Mouse (Mus musculus) cerebellum, postnatal 4 days (tissue): ENCODE results near the gene Foxb2.

Source experiments
- DNase-seq, 2 experiments: peaks; one replicate each; pipeline ENCODE4 v3.0.0; 2022; ENCODE audit warnings: low spot score in 2 of 2, mixed read lengths in 1 of 2

Foxb2 gene

GRCm38 (mm10) chr19:16825228-16825627 is 48.4 kb downstream of the Foxb2 start:
- no peak for DNase-seq
